Mouse (Mus musculus): ENCODE data around the gene Dnmt3c. TPM values are rescaled to one million over a fixed set of nuclear protein-coding genes. Genes with fewer than 3 reads are reported as not detected.
"Not testable (repeated sequence)": the region's sequence is repeated elsewhere in the genome, so short reads cannot be mapped to it uniquely, and the experiment has no call there.

Dnmt3c gene
- not detected in 2 replicates for polyA plus RNA-seq (2014; fragmentation: Nextera tagmentation; extraction: Ambion mirVana)

GRCm38 (mm10) chr2:153696352-153696751 lies at the start of gene Dnmt3c:
TSS of gene Dnmt3c (plus strand) at chr2:153696652.
- Histone ChIP-seq H3K4me1 (ENCODE audit: control insufficient read depth in 2 of 2, insufficient read depth in 2 of 2, low read length in 2 of 2) (no peaks in the 10 kb centered on the region), H3K4me3 (ENCODE audit: control insufficient read depth in 1 of 2, insufficient read depth in 1 of 2, low read depth in 1 of 2, low read length in 2 of 2) (no peak within 1 kb of the TSS), H3K9me3 (ENCODE audit: control insufficient read depth, low read length) (no peaks in the 10 kb centered on the region), H3K36me3 (ENCODE audit: control insufficient read depth, insufficient read depth, low read length) (no peaks in the 10 kb centered on the region), H3K27ac (replicated peaks in 1 of 2; ENCODE audit: control insufficient read depth in 1 of 2, insufficient read depth in 1 of 2, low read depth in 2 of 2, low read length in 2 of 2) (no peak within 1 kb of the TSS), H3K27me3 (ENCODE audit: control insufficient read depth, insufficient read depth, low read length) (no peaks in the 10 kb centered on the region), H3K9ac (ENCODE audit: low read length) (no peak within 1 kb of the TSS), H3K4me2 (ENCODE audit: low read length) (no peak within 1 kb of the TSS)
- ATAC-seq (ENCODE audit: insufficient number of reproducible peaks, insufficient read depth, low FRiP score, low read depth): no peak

- Histone ChIP-seq H3K9ac (ENCODE audit: low read length) (peak overlapping the region; percentile 80), H3K4me3 (ENCODE audit: control insufficient read depth in 1 of 2, insufficient read depth in 1 of 2, low read depth in 1 of 2, low read length in 2 of 2) (peak overlapping the region; percentile 78 to 82), H3K4me1 (ENCODE audit: control insufficient read depth in 2 of 2, insufficient read depth in 2 of 2, low read length in 2 of 2) (peaks cover 8 to 10% of the 10 kb centered on the region in 2 experiments), H3K27me3 (ENCODE audit: control insufficient read depth, insufficient read depth, low read length) (peaks cover 4% of the 10 kb centered on the region; the same call in 1 of the 2 replicates), H3K9me3 (ENCODE audit: control insufficient read depth, low read length) (no peaks in the 10 kb centered on the region), H3K4me2 (ENCODE audit: low read length) (peak overlapping the region; percentile 83), H3K36me3 (ENCODE audit: control insufficient read depth, insufficient read depth, low read length) (no peaks in the 10 kb centered on the region), H3K27ac (replicated peaks in 1 of 2; ENCODE audit: control insufficient read depth in 1 of 2, insufficient read depth in 1 of 2, low read depth in 2 of 2, low read length in 2 of 2) (no peak overlapping the region)
- no peak for ATAC-seq (ENCODE audit: insufficient number of reproducible peaks, insufficient read depth, low FRiP score, low read depth)
- 24% methylated on average over 14 of the region's 14 CpGs for WGBS
These were observed 47.6 kb upstream of the Dnmt3c start for GRCm38 (mm10) chr2:153648773-153649297.

- peaks cover 4% of the 10 kb centered on the region; the same call in 1 of the 2 replicates for H3K27me3 ChIP-seq (ENCODE audit: control insufficient read depth, insufficient read depth, low read length)
- WGBS: under 1% methylated on average over 68 of the region's 93 CpGs
- peak within 1 kb of the TSS; percentile 80 for H3K9ac ChIP-seq (ENCODE audit: low read length)
- H3K4me1 ChIP-seq (ENCODE audit: control insufficient read depth in 2 of 2, insufficient read depth in 2 of 2, low read length in 2 of 2): peaks cover 8 to 10% of the 10 kb centered on the region in 2 experiments
- H3K4me2 ChIP-seq (ENCODE audit: low read length): peak within 1 kb of the TSS; percentile 83
- ATAC-seq (ENCODE audit: insufficient number of reproducible peaks, insufficient read depth, low FRiP score, low read depth): peak; percentile 77
- no peaks in the 10 kb centered on the region for H3K9me3 ChIP-seq (ENCODE audit: control insufficient read depth, low read length)
- H3K27ac ChIP-seq (replicated peaks in 1 of 2; ENCODE audit: control insufficient read depth in 1 of 2, insufficient read depth in 1 of 2, low read depth in 2 of 2, low read length in 2 of 2): no peak within 1 kb of the TSS
- no peaks in the 10 kb centered on the region for H3K36me3 ChIP-seq (ENCODE audit: control insufficient read depth, insufficient read depth, low read length)
- H3K4me3 ChIP-seq (ENCODE audit: control insufficient read depth in 1 of 2, insufficient read depth in 1 of 2, low read depth in 1 of 2, low read length in 2 of 2): peak within 1 kb of the TSS; percentile 78 to 82
These were observed 47.0 kb upstream of the Dnmt3c start, which contains the start of gene Dnmt3b for GRCm38 (mm10) chr2:153649298-153650013. TSS of gene Dnmt3b (plus strand) at chr2:153649450.

- no peaks in the 10 kb centered on the region for H3K9me3 ChIP-seq (ENCODE audit: control insufficient read depth, low read length)
- 6% methylated on average over 28 of the region's 28 CpGs for WGBS
- H3K4me1 ChIP-seq (ENCODE audit: control insufficient read depth in 2 of 2, insufficient read depth in 2 of 2, low read length in 2 of 2): peaks cover 8 to 10% of the 10 kb centered on the region in 2 experiments
- H3K36me3 ChIP-seq (ENCODE audit: control insufficient read depth, insufficient read depth, low read length): no peaks in the 10 kb centered on the region
- H3K27ac ChIP-seq (replicated peaks in 1 of 2; ENCODE audit: control insufficient read depth in 1 of 2, insufficient read depth in 1 of 2, low read depth in 2 of 2, low read length in 2 of 2): no peak overlapping the region
- ATAC-seq (ENCODE audit: insufficient number of reproducible peaks, insufficient read depth, low FRiP score, low read depth): peak; percentile 32; the same call in 1 of the 2 replicates
- H3K27me3 ChIP-seq (ENCODE audit: control insufficient read depth, insufficient read depth, low read length): peaks cover 4% of the 10 kb centered on the region; the same call in 1 of the 2 replicates
- H3K4me3 ChIP-seq (ENCODE audit: control insufficient read depth in 1 of 2, insufficient read depth in 1 of 2, low read depth in 1 of 2, low read length in 2 of 2): peak overlapping the region; percentile 78 to 82
- H3K4me2 ChIP-seq (ENCODE audit: low read length): peak overlapping the region; percentile 83
- peak overlapping the region; percentile 80 for H3K9ac ChIP-seq (ENCODE audit: low read length)
These were observed 46.3 kb upstream of the Dnmt3c start for GRCm38 (mm10) chr2:153650014-153650687.

GRCm38 (mm10) chr2:153651681-153652080 lies 44.8 kb upstream of the Dnmt3c start:
- no peaks in the 10 kb centered on the region for H3K36me3 ChIP-seq (ENCODE audit: control insufficient read depth, insufficient read depth, low read length)
- no peaks in the 10 kb centered on the region for H3K9me3 ChIP-seq (ENCODE audit: control insufficient read depth, low read length)
- peaks cover 4% of the 10 kb centered on the region; the same call in 1 of the 2 replicates for H3K27me3 ChIP-seq (ENCODE audit: control insufficient read depth, insufficient read depth, low read length)
- ATAC-seq (ENCODE audit: insufficient number of reproducible peaks, insufficient read depth, low FRiP score, low read depth): no peak
- H3K27ac ChIP-seq (replicated peaks in 1 of 2; ENCODE audit: control insufficient read depth in 1 of 2, insufficient read depth in 1 of 2, low read depth in 2 of 2, low read length in 2 of 2): no peak overlapping the region
- H3K9ac ChIP-seq (ENCODE audit: low read length): no peak overlapping the region
- WGBS: 46% methylated on average over 3 of the region's 3 CpGs
- no peak overlapping the region for H3K4me3 ChIP-seq (ENCODE audit: control insufficient read depth in 1 of 2, insufficient read depth in 1 of 2, low read depth in 1 of 2, low read length in 2 of 2)
- no peak overlapping the region for H3K4me2 ChIP-seq (ENCODE audit: low read length)
- H3K4me1 ChIP-seq (ENCODE audit: control insufficient read depth in 2 of 2, insufficient read depth in 2 of 2, low read length in 2 of 2): peaks cover 8 to 10% of the 10 kb centered on the region in 2 experiments

- H3K4me3 ChIP-seq (ENCODE audit: control insufficient read depth in 1 of 2, insufficient read depth in 1 of 2, low read depth in 1 of 2, low read length in 2 of 2); H3K9ac ChIP-seq (ENCODE audit: low read length); H3K4me2 ChIP-seq (ENCODE audit: low read length); H3K9me3 ChIP-seq (ENCODE audit: control insufficient read depth, low read length); H3K4me1 ChIP-seq (ENCODE audit: control insufficient read depth in 2 of 2, insufficient read depth in 2 of 2, low read length in 2 of 2); H3K27ac ChIP-seq (replicated peaks in 1 of 2; ENCODE audit: control insufficient read depth in 1 of 2, insufficient read depth in 1 of 2, low read depth in 2 of 2, low read length in 2 of 2); H3K27me3 ChIP-seq (ENCODE audit: control insufficient read depth, insufficient read depth, low read length); ATAC-seq (ENCODE audit: insufficient number of reproducible peaks, insufficient read depth, low FRiP score, low read depth): not testable (repeated sequence)
- peaks cover 13% of the 10 kb centered on the region for H3K36me3 ChIP-seq (ENCODE audit: control insufficient read depth, insufficient read depth, low read length)
- 80% methylated on average over 7 of the region's 8 CpGs for WGBS
These were observed 38.8 kb upstream of the Dnmt3c start for GRCm38 (mm10) chr2:153657659-153658058.

- no peak for ATAC-seq (ENCODE audit: insufficient number of reproducible peaks, insufficient read depth, low FRiP score, low read depth)
- no peak overlapping the region for H3K4me2 ChIP-seq (ENCODE audit: low read length)
- H3K9me3 ChIP-seq (ENCODE audit: control insufficient read depth, low read length): no peaks in the 10 kb centered on the region
- H3K27ac ChIP-seq (replicated peaks in 1 of 2; ENCODE audit: control insufficient read depth in 1 of 2, insufficient read depth in 1 of 2, low read depth in 2 of 2, low read length in 2 of 2): no peak overlapping the region
- no peaks in the 10 kb centered on the region for H3K4me1 ChIP-seq (ENCODE audit: control insufficient read depth in 2 of 2, insufficient read depth in 2 of 2, low read length in 2 of 2)
- no peaks in the 10 kb centered on the region for H3K27me3 ChIP-seq (ENCODE audit: control insufficient read depth, insufficient read depth, low read length)
- no peak overlapping the region for H3K9ac ChIP-seq (ENCODE audit: low read length)
- WGBS: 40% methylated on average over 3 of the region's 3 CpGs
- peaks cover 24% of the 10 kb centered on the region for H3K36me3 ChIP-seq (ENCODE audit: control insufficient read depth, insufficient read depth, low read length)
- H3K4me3 ChIP-seq (ENCODE audit: control insufficient read depth in 1 of 2, insufficient read depth in 1 of 2, low read depth in 1 of 2, low read length in 2 of 2): no peak overlapping the region
These were observed 35.8 kb upstream of the Dnmt3c start for GRCm38 (mm10) chr2:153660616-153661015.
